In the genomic region with DNA sequence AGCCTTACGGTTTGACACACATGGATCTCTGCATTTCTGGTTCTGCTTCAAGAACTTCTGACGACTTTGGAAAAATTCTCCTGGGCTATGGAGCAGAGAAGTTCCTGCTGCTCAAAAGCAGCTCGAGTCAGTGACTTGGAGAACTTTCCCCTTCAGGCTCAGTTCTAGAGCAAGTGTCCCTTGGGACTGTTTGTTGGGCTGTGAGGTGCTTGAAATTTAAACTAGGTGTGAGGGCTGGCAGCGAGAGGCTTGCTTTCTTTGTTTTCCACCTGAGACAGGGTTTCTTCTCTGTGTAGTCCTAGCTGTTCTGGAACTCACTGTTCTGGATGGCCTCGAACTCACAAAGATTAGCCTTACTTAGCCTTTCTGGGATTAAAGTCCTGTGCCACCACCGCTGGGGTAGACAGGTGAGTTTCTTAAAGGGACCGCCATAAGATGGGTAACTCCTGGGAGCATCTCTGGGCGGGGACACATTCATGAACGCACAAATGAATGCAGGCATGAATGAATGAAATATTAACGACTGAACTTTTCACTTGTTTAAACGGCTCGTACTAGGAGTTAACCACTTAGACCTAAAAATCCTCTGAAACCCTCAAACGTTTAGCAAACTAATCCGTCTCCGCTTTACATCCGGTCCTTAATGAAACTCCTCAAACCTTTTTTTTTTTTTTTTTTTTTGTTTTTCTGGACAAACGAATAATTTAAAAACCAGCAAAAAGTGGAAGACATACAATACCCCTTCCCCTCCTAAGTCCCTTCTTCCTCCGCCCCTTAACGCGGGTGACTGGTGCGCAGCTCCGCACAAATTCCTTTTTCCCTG, we compare ENCODE assay signal across 8 mouse cellular contexts. TPM values are rescaled to one million over a fixed set of nuclear protein-coding genes. Genes with fewer than 3 reads are reported as not detected.
A peak's percentile ranks its signal among the peaks of the same experiment; 100 is the strongest.
DNase-seq lines count a peak whose midpoint lies in the region; ATAC-seq and TF ChIP-seq lines count a peak whose summit lies in the region.

No protein-coding gene starts in this region.

- H3K36me3 ChIP-seq in kidney, adult 2 months (ENCODE audit: control insufficient read depth, insufficient read depth, low read length) = no peaks in the 10 kb centered on the region; the same call in 1 of the 2 replicates
- H3K36me3 ChIP-seq in hindbrain, embryonic 15.5 days = no peaks in the 10 kb centered on the region
- H3K36me3 ChIP-seq in midbrain, embryonic 16.5 days (ENCODE audit: control insufficient read depth, insufficient read depth, low read length) = no peaks in the 10 kb centered on the region

- peak overlapping the region; percentile 78 for H3K9ac ChIP-seq in hindbrain, embryonic 15.5 days
- peak overlapping the region; percentile 78 for H3K9ac ChIP-seq in midbrain, embryonic 16.5 days (ENCODE audit: low read depth, low read length)

- no peak; the same call in 1 of the 2 replicates for ATAC-seq in hindbrain, embryonic 15.5 days (ENCODE audit: low FRiP score, low read depth)
- no peak for ATAC-seq in midbrain, embryonic 16.5 days
- no peak for ATAC-seq in megakaryocyte progenitor cell, adult 5-6 weeks (replicated peaks; ENCODE audit: poor library complexity)

- H3K4me2 ChIP-seq in hindbrain, embryonic 15.5 days = peak overlapping the region; percentile 74
- peak overlapping the region; percentile 89 for H3K4me2 ChIP-seq in midbrain, embryonic 16.5 days (ENCODE audit: low read length)

- DNase-seq in kidney, adult 2 months = peak; percentile 9
- DNase-seq in kidney, postnatal 25 days = no peak
- DNase-seq in ZHBTc4 (ENCODE audit: low read depth, low spot score) = peak; percentile 12
- no peak for DNase-seq in ovary, adult 18-20 months (ENCODE audit: low spot score)
- DNase-seq in right cerebral cortex, postnatal 4 days = no peak

- H3K9me3 ChIP-seq in hindbrain, embryonic 15.5 days = no peaks in the 10 kb centered on the region
- no peaks in the 10 kb centered on the region for H3K9me3 ChIP-seq in midbrain, embryonic 16.5 days (replicated peaks; ENCODE audit: control insufficient read depth, low read length, poor library complexity, severe bottlenecking)

- H3K27ac ChIP-seq in kidney, adult 2 months (ENCODE audit: insufficient read depth, low read depth, low read length) = peak overlapping the region; percentile 74
- no peak overlapping the region; the same call in 1 of the 2 replicates for H3K27ac ChIP-seq in hindbrain, embryonic 15.5 days (replicated peaks)
- no peak overlapping the region for H3K27ac ChIP-seq in midbrain, embryonic 16.5 days (ENCODE audit: low read length)

- peak overlapping the region; percentile 71 for H3K4me3 ChIP-seq in kidney, adult 2 months (ENCODE audit: insufficient read depth, low read depth, low read length)
- peak overlapping the region; percentile 99 for H3K4me3 ChIP-seq in hindbrain, embryonic 15.5 days
- H3K4me3 ChIP-seq in midbrain, embryonic 16.5 days (ENCODE audit: low read depth, low read length) = peak overlapping the region; percentile 99

- WGBS in kidney, adult 2 months = 9% methylated on average over 22 of the region's 22 CpGs
- WGBS in hindbrain, embryonic 15.5 days = 15% methylated on average over 22 of the region's 22 CpGs
- WGBS in midbrain, embryonic 16.5 days = 15% methylated on average over 22 of the region's 22 CpGs

- TF ChIP-seq CTCF in kidney, adult 2 months (conservative IDR thresholded peaks at IDR 0.05; ENCODE audit: insufficient read depth, insufficient read length, low read depth, low read length) = no peak

- no peak for TF ChIP-seq POLR2A in kidney, adult 2 months (IDR thresholded peaks at IDR 0.05; ENCODE audit: low read depth, low read length)

- H3K27me3 ChIP-seq in kidney, adult 2 months (replicated peaks; ENCODE audit: control insufficient read depth, insufficient read depth, low read length) = no peaks in the 10 kb centered on the region
- 0 out of 2 replicates have a peak, but pooled peaks cover 9% of the 10 kb centered on the region for H3K27me3 ChIP-seq in hindbrain, embryonic 15.5 days
- H3K27me3 ChIP-seq in midbrain, embryonic 16.5 days (ENCODE audit: control insufficient read depth, insufficient read depth, low read depth, low read length) = peaks cover 7% of the 10 kb centered on the region

- H3K4me1 ChIP-seq in kidney, adult 2 months (ENCODE audit: control insufficient read depth, insufficient read depth, low read length) = no peaks in the 10 kb centered on the region; the same call in 1 of the 2 replicates
- H3K4me1 ChIP-seq in hindbrain, embryonic 15.5 days (replicated peaks) = peaks cover 20% of the 10 kb centered on the region
- H3K4me1 ChIP-seq in midbrain, embryonic 16.5 days (ENCODE audit: control insufficient read depth, insufficient read depth, low read length) = peaks cover 12% of the 10 kb centered on the region

RNA-seq across cellular contexts. Expression of a gene that starts 0.5 kb away (rescaled TPM):
- 20.4 and 24.6 TPM in 2 replicates for polyA plus RNA-seq in kidney, adult 2 months (2012; rRNA removed)
- polyA plus RNA-seq in hindbrain, embryonic 15.5 days (2015; fragmentation: Nextera tagmentation; extraction: Ambion mirVana) = 14.4 and 15.1 TPM in 2 replicates
- polyA plus RNA-seq in midbrain, embryonic 16.5 days (2015; fragmentation: Nextera tagmentation; extraction: Ambion mirVana) = 13.8 and 14.9 TPM in 2 replicates
- total RNA-seq in megakaryocyte progenitor cell, adult 5-6 weeks (2015) = 24.3 and 31.0 TPM in 2 replicates
- 24.9 and 48.2 TPM in 2 replicates for total RNA-seq in megakaryocyte progenitor cell, adult 5-6 weeks (2017)

Comparison
In these comparisons a context has a peak if more than half of its experiments do, and no peak if none do; other contexts are left out.
1. DNase-seq: peak in kidney, adult 2 months (single experiment) and ZHBTc4 (single experiment); none in kidney, postnatal 25 days (0 of 2), ovary, adult 18-20 months (single experiment) and right cerebral cortex, postnatal 4 days (single experiment).
2. Peak in every context shown above with its lines, with median percentiles within 50 percentile points of each other: H3K4me3 ChIP-seq.